29 mouse cellular contexts compared by ENCODE assay signal in genomic region chr14:114656636-114657035, GRCm38 (mm10).
A peak's percentile ranks its signal among the peaks of the same experiment; 100 is the strongest.
DNase-seq lines count a peak whose midpoint lies in the region; ATAC-seq lines count a peak whose summit lies in the region.
"Had no signal": no experiment of that assay in that cellular context is flagged by ENCODE, and none has a peak within 500 bp of the region (broad histone marks: within the 10 kb centered on the region; RNA-seq: fewer than 3 reads in every experiment).

No protein-coding gene starts in this region.

- no peak overlapping the region for H3K4me3 ChIP-seq in midbrain, embryonic 14.5 days (replicated peaks; ENCODE audit: low read depth, low read length)
- no peak overlapping the region for H3K4me3 ChIP-seq in midbrain, embryonic 15.5 days
- no peak overlapping the region for H3K4me3 ChIP-seq in kidney, embryonic 14.5 days (ENCODE audit: low read length)
- H3K4me3 ChIP-seq: embryonic facial prominence, embryonic 13.5 days; erythroblast, embryonic 14.5 days; gastrocnemius, adult 2 months; heart, embryonic 13.5 days; layer of hippocampus, adult 2 months; left cerebral cortex, adult 2 months; limb, embryonic 12.5 days; liver, embryonic 13.5 days; midbrain, embryonic 10.5 days; myocyte; neural tube, embryonic 12.5 days had no signal

- no peak overlapping the region for H3K27ac ChIP-seq in midbrain, embryonic 14.5 days (replicated peaks; ENCODE audit: low read depth, low read length)
- H3K27ac ChIP-seq in midbrain, embryonic 15.5 days: no peak overlapping the region
- no peak overlapping the region for H3K27ac ChIP-seq in kidney, embryonic 14.5 days (ENCODE audit: low read depth, low read length)
- H3K27ac ChIP-seq: embryonic facial prominence, embryonic 13.5 days; gastrocnemius, adult 2 months; heart, embryonic 13.5 days; hindbrain, embryonic 14.5 days; layer of hippocampus, adult 2 months; left cerebral cortex, adult 2 months; limb, embryonic 12.5 days; liver, embryonic 13.5 days; midbrain, embryonic 10.5 days; neural tube, embryonic 12.5 days had no signal

- H3K4me1 ChIP-seq in midbrain, embryonic 14.5 days (ENCODE audit: control insufficient read depth, insufficient read depth, low read length): no peaks in the 10 kb centered on the region
- no peaks in the 10 kb centered on the region for H3K4me1 ChIP-seq in midbrain, embryonic 15.5 days
- H3K4me1 ChIP-seq in kidney, embryonic 14.5 days (ENCODE audit: control insufficient read depth, insufficient read depth, low read length): no peaks in the 10 kb centered on the region
- H3K4me1 ChIP-seq: embryonic facial prominence, embryonic 13.5 days; heart, embryonic 13.5 days; limb, embryonic 12.5 days; liver, embryonic 13.5 days; midbrain, embryonic 10.5 days; neural tube, embryonic 12.5 days had no signal

- no peaks in the 10 kb centered on the region for H3K36me3 ChIP-seq in midbrain, embryonic 14.5 days (ENCODE audit: control insufficient read depth, insufficient read depth, low read length)
- no peaks in the 10 kb centered on the region for H3K36me3 ChIP-seq in midbrain, embryonic 15.5 days (replicated peaks)
- H3K36me3 ChIP-seq in kidney, embryonic 14.5 days (ENCODE audit: control insufficient read depth, insufficient read depth, low read length): no peaks in the 10 kb centered on the region
- H3K36me3 ChIP-seq: embryonic facial prominence, embryonic 13.5 days; heart, embryonic 13.5 days; limb, embryonic 12.5 days; liver, embryonic 13.5 days; midbrain, embryonic 10.5 days; neural tube, embryonic 12.5 days had no signal

- no peaks in the 10 kb centered on the region for H3K27me3 ChIP-seq in midbrain, embryonic 14.5 days (ENCODE audit: control insufficient read depth, insufficient read depth, low read length)
- no peaks in the 10 kb centered on the region for H3K27me3 ChIP-seq in midbrain, embryonic 15.5 days (replicated peaks)
- H3K27me3 ChIP-seq in kidney, embryonic 14.5 days (ENCODE audit: control insufficient read depth, insufficient read depth, low read length): no peaks in the 10 kb centered on the region
- H3K27me3 ChIP-seq: embryonic facial prominence, embryonic 13.5 days; heart, embryonic 13.5 days; limb, embryonic 12.5 days; liver, embryonic 13.5 days; neural tube, embryonic 12.5 days had no signal

- peak; percentile 5 for DNase-seq in midbrain, embryonic 14.5 days
- peak; percentile 21 for DNase-seq in kidney, postnatal 14 days
- DNase-seq in spleen, adult 12 weeks (ENCODE audit: low spot score): no peak
- no peak for DNase-seq in heart, adult 18-20 months
- DNase-seq: adrenal gland, adult 8-10 months; B cell, adult 2 months; cerebellum, adult 11 months; cerebellum, adult 9-10 months; cerebellum, postnatal 36 days; gastrocnemius, adult 2 months; heart, postnatal 10 days; liver, embryonic 13.5 days; lung, adult 2 months; lung, postnatal 10 days; right cerebral cortex, postnatal 4 days had no signal

- 33% methylated on average over 1 of the region's 1 CpGs for WGBS in midbrain, embryonic 14.5 days
- 45% methylated on average over 1 of the region's 1 CpGs for WGBS in midbrain, embryonic 15.5 days
- 67% methylated on average over 1 of the region's 1 CpGs for WGBS in kidney, embryonic 14.5 days

- H3K9ac ChIP-seq in midbrain, embryonic 14.5 days (replicated peaks; ENCODE audit: low read length): no peak overlapping the region
- no peak overlapping the region for H3K9ac ChIP-seq in midbrain, embryonic 15.5 days
- H3K9ac ChIP-seq in kidney, embryonic 14.5 days (ENCODE audit: low read depth, low read length): no peak overlapping the region
- H3K9ac ChIP-seq: embryonic facial prominence, embryonic 13.5 days; heart, embryonic 13.5 days; hindbrain, embryonic 14.5 days; limb, embryonic 12.5 days; liver, embryonic 13.5 days; neural tube, embryonic 12.5 days had no signal

- H3K4me2 ChIP-seq in midbrain, embryonic 14.5 days (ENCODE audit: low read length): no peak overlapping the region
- H3K4me2 ChIP-seq in midbrain, embryonic 15.5 days: no peak overlapping the region
- H3K4me2 ChIP-seq in kidney, embryonic 14.5 days (replicated peaks; ENCODE audit: low read depth, low read length): no peak overlapping the region
- H3K4me2 ChIP-seq: embryonic facial prominence, embryonic 13.5 days; heart, embryonic 13.5 days; hindbrain, embryonic 14.5 days; limb, embryonic 12.5 days; liver, embryonic 13.5 days; neural tube, embryonic 12.5 days had no signal

- ATAC-seq in midbrain, embryonic 14.5 days (ENCODE audit: low FRiP score, low TSS enrichment): no peak
- no peak for ATAC-seq in midbrain, embryonic 15.5 days (replicated peaks)
- peak; percentile 43; the same call in 1 of the 2 replicates for ATAC-seq in kidney, embryonic 14.5 days (ENCODE audit: low FRiP score, low TSS enrichment)
- ATAC-seq: forebrain, embryonic 16.5 days; intestine, postnatal 0 days had no signal

- H3K9me3 ChIP-seq in midbrain, embryonic 14.5 days (ENCODE audit: control insufficient read depth, low read length): no peaks in the 10 kb centered on the region
- no peaks in the 10 kb centered on the region for H3K9me3 ChIP-seq in midbrain, embryonic 15.5 days
- no peaks in the 10 kb centered on the region for H3K9me3 ChIP-seq in kidney, embryonic 14.5 days (ENCODE audit: control insufficient read depth, low read length)
- H3K9me3 ChIP-seq: embryonic facial prominence, embryonic 13.5 days; heart, embryonic 13.5 days; limb, embryonic 12.5 days; liver, embryonic 13.5 days; midbrain, embryonic 10.5 days; neural tube, embryonic 12.5 days had no signal

Comparison
In these comparisons a context has a peak if more than half of its experiments do, and no peak if none do; other contexts are left out.
1. DNase-seq: peak in midbrain, embryonic 14.5 days (single experiment) and kidney, postnatal 14 days (single experiment); none in spleen, adult 12 weeks (single experiment) and heart, adult 18-20 months (0 of 2).